Mouse (Mus musculus): ENCODE measurements at regions not wholly inside any gene's neighbourhood (a gene's known extent, or its start where the extent isn't known, plus 50 kb on each side); places are given as distances from the start of the nearest gene placed in this dataset.

GRCm38 (mm10) chr13:28513336-28513735, 256.0 kb downstream of the Gm11361 start:
- no peak for DNase-seq

GRCm38 (mm10) chr13:28512573-28513334, 255.4 kb downstream of the Gm11361 start:
- DNase-seq = no peak

- DNase-seq = no peak
Observed at GRCm38 (mm10) chr13:28508184-28508583, 250.9 kb downstream of the Gm11361 start.

- no peak for DNase-seq
Observed at GRCm38 (mm10) chr13:28507783-28508182, 250.5 kb downstream of the Gm11361 start.

GRCm38 (mm10) chr13:28504340-28504739, 247.0 kb downstream of the Gm11361 start:
- DNase-seq = no peak

- DNase-seq = peak; percentile 42
Observed at GRCm38 (mm10) chr13:28502171-28502570, 244.8 kb downstream of the Gm11361 start.

GRCm38 (mm10) chr13:28500697-28501096, 243.4 kb downstream of the Gm11361 start:
- DNase-seq = no peak

- no peak for DNase-seq
Observed at GRCm38 (mm10) chr13:28497483-28497882, 240.2 kb downstream of the Gm11361 start.

- no peak for DNase-seq
Observed at GRCm38 (mm10) chr13:28492015-28492414, 234.7 kb downstream of the Gm11361 start.

- no peak for DNase-seq
Observed at GRCm38 (mm10) chr13:28483727-28484126, 226.4 kb downstream of the Gm11361 start.

GRCm38 (mm10) chr13:28481224-28481965, 224.1 kb downstream of the Gm11361 start:
- peak; percentile 56 for DNase-seq

GRCm38 (mm10) chr13:28466151-28466550, 208.8 kb downstream of the Gm11361 start:
- DNase-seq = no peak

- no peak for DNase-seq
Observed at GRCm38 (mm10) chr13:28465187-28465880, 208.0 kb downstream of the Gm11361 start.

GRCm38 (mm10) chr13:28461281-28461680, 204.0 kb downstream of the Gm11361 start:
- no peak for DNase-seq

- DNase-seq = no peak
Observed at GRCm38 (mm10) chr13:28457403-28457802, 200.1 kb downstream of the Gm11361 start.

- DNase-seq = no peak
Observed at GRCm38 (mm10) chr13:28455878-28456277, 198.6 kb downstream of the Gm11361 start.

GRCm38 (mm10) chr13:28455016-28455415, 197.7 kb downstream of the Gm11361 start:
- DNase-seq = no peak

GRCm38 (mm10) chr13:28450699-28451445, 193.5 kb downstream of the Gm11361 start:
- DNase-seq = no peak

GRCm38 (mm10) chr13:28449026-28449425, 191.7 kb downstream of the Gm11361 start:
- DNase-seq = no peak

GRCm38 (mm10) chr13:28442250-28442649, 184.9 kb downstream of the Gm11361 start:
- no peak for DNase-seq

- no peak for DNase-seq
Observed at GRCm38 (mm10) chr13:28433445-28433844, 176.1 kb downstream of the Gm11361 start.

- no peak for DNase-seq
Observed at GRCm38 (mm10) chr13:28432017-28432416, 174.7 kb downstream of the Gm11361 start.

- peak; percentile 35 for DNase-seq
Observed at GRCm38 (mm10) chr13:28426085-28426484, 168.8 kb downstream of the Gm11361 start.
